Mouse (Mus musculus) heart, adult 2 months (tissue): ENCODE results near the gene Mrpl11. TPM values are rescaled to one million over a fixed set of nuclear protein-coding genes. Genes with fewer than 3 reads are reported as not detected.

Experiments used
- DNase-seq, 2 experiments: peaks; one replicate each; pipeline ENCODE4 v3.0.0; 2021
- H3K27ac ChIP-seq: fragments of 200-600 bp; 2 replicates; pipeline ENCODE4 v1.8.1; 2022
- H3K27me3 ChIP-seq: fragments of 200-500 bp; 2 replicates; pipeline ENCODE4 v1.6.1; 2012; ENCODE audit warnings: mild to moderate bottlenecking, low read length, inconsistent platforms, mixed read lengths; ENCODE audit not compliant: control insufficient read depth, insufficient read depth
- H3K36me3 ChIP-seq: fragments of 200-500 bp; 2 replicates; pipeline ENCODE4 v1.6.1; 2012; ENCODE audit warnings: low read length, inconsistent platforms; ENCODE audit not compliant: control insufficient read depth, insufficient read depth
- H3K4me1 ChIP-seq: fragments of 200-500 bp; 2 replicates; pipeline ENCODE4 v1.6.1; 2011; ENCODE audit warnings: low read length; ENCODE audit not compliant: control insufficient read depth, insufficient read depth
- H3K4me3 ChIP-seq: fragments of 200-600 bp; 2 replicates; pipeline ENCODE4 v1.8.1; 2022
- H3K79me2 ChIP-seq: fragments of 200-500 bp; replicated peaks from 2 replicates; pipeline ENCODE4 v1.6.1; 2012; ENCODE audit warnings: mild to moderate bottlenecking, inconsistent platforms, low read length, moderate library complexity, mixed read lengths; ENCODE audit not compliant: control insufficient read depth, insufficient read depth
- H3K9ac ChIP-seq: fragments of 200-500 bp; 2 replicates; pipeline ENCODE4 v1.6.1; 2012; ENCODE audit warnings: low read depth, mild to moderate bottlenecking, control low read depth, inconsistent platforms, low read length, mixed read lengths
- CTCF ChIP-seq: fragments of 200-600 bp; IDR thresholded peaks from 2 replicates; pipeline ENCODE4 v1.8.1; 2022; ENCODE audit warnings: antibody characterized with exemption, mild to moderate bottlenecking, moderate library complexity
- EP300 ChIP-seq: fragments of 200-500 bp; IDR thresholded peaks from 2 replicates; pipeline ENCODE4 v1.6.1; 2011; ENCODE audit warnings: low read depth, low read length, control low read depth; ENCODE audit not compliant: insufficient read depth
- POLR2A ChIP-seq: fragments of 200-500 bp; IDR thresholded peaks from 2 replicates; pipeline ENCODE4 v1.6.1; 2011; ENCODE audit warnings: mild to moderate bottlenecking, low read depth, low read length, control low read depth; ENCODE audit not compliant: insufficient read depth
- WGBS: fragments of 180-500 bp; shearing (Covaris S2); methylation state at CpG from one replicate; pipeline ENCODE4 v1.1.7; 2018; 5-methylcytosine and 5-hydroxymethylcytosine counted together
- intact Hi-C: fragments of 180-260 bp; cut with DNase I; formaldehyde crosslinking; loops from one replicate; pipeline ENCODE4 v1.15.1; 2025
- long read RNA-seq: library from polyadenylated mRNA; stranded (forward); transcript quantifications from one replicate; pipeline ENCODE4 v2.0.0, GENCODE M21; 2021
- polyA plus RNA-seq: library from polyadenylated mRNA; depleted of rRNA; stranded (reverse); fragments of >200 nt; gene quantifications from 2 replicates; pipeline ENCODE4 v1.2.3, GENCODE M21; 2012; rRNA removed
- total RNA-seq, 2 experiments: library from RNA; stranded (reverse); gene quantifications; 2 replicates each; pipeline ENCODE4 v1.2.3; 2021

Mrpl11 gene
- 10 to 100 TPM; 61.0 to 67.4 TPM for total RNA-seq
- polyA plus RNA-seq, result 45.2 and 48.5 TPM in 2 replicates
- long read RNA-seq, transcript Mrpl11-201 (5 exons, 3,045 nt), result major isoform, 43 of 46 reads
- long read RNA-seq, partial matches to known transcripts, result 0 of 46 reads
- long read RNA-seq, other reads (novel, unspliced or antisense), result 1 of 46 reads

GRCm38 (mm10) chr19:4961928-4962601, at the start of gene Mrpl11:
Mrpl11 (plus strand) TSS chr19:4962147.
- H3K9ac ChIP-seq, result peak within 1 kb of the TSS; percentile 85
- no peaks in the 10 kb centered on the region for H3K27me3 ChIP-seq
- under 1% methylated on average over 34 of the region's 34 CpGs for WGBS
- no peaks in the 10 kb centered on the region for H3K79me2 ChIP-seq
- DNase-seq, result peak; percentile 89 to 91
- no peaks in the 10 kb centered on the region; the same call in 1 of the 2 replicates for H3K36me3 ChIP-seq
- H3K27ac ChIP-seq, result peak within 1 kb of the TSS; percentile 95
- intact Hi-C loops, result loop anchor here (1.0 to 5.0 kb wide), 3 partner anchors 34 to 335 kb away; partner anchors contain the start of genes Dpp3 and Rce1
- H3K4me1 ChIP-seq, result no peaks in the 10 kb centered on the region
- peak within 1 kb of the TSS; percentile 82 for H3K4me3 ChIP-seq
- TF ChIP-seq EP300, result peak; percentile 82; the same call in 1 of the 2 replicates
- TF ChIP-seq POLR2A, result peak; percentile 24
- peak; percentile 91 for TF ChIP-seq CTCF

DNA sequence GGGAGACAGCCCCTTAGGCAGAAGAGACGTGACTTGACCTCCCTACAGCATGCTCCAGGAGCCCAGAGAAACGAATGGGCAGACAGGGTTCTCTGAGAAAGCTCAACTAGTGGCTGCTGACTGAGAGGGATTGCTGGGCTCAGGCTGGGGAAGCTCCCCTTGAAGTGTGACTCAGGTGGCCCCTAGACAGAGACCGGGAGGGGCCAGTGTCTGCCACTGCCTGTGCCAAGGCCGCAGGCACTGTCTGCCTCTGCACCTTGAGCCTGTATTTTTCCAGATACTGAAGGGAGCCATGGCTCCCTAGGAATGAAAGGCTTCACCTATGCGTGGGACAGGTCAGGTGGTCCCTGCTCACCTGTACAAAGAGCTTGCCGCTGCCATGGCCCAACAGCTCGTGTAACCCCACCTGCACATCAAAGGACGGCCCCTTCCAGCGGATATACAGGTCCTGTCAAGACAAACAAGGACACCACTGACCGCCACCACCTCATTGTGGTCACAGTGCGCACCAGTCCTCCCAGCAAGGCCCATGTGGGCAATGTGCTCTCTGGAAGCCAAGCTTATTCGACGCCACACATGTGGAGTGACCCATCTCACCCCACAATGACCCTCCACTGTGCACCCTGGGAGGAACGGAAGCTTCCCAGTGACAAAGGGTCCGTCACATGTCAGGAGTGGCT, 45.9 kb upstream of the Mrpl11 start:
- no peak overlapping the region for H3K9ac ChIP-seq
- H3K79me2 ChIP-seq, result no peaks in the 10 kb centered on the region
- no peaks in the 10 kb centered on the region for H3K4me1 ChIP-seq
- no peaks in the 10 kb centered on the region for H3K36me3 ChIP-seq
- no peak overlapping the region for H3K4me3 ChIP-seq
- intact Hi-C loops, result no loop called here
- DNase-seq, result no peak
- H3K27me3 ChIP-seq, result no peaks in the 10 kb centered on the region
- no peak overlapping the region for H3K27ac ChIP-seq
- 94% methylated on average over 15 of the region's 15 CpGs for WGBS
- no peak for TF ChIP-seq POLR2A
- TF ChIP-seq CTCF, result no peak
- no peak for TF ChIP-seq EP300

- no peaks in the 10 kb centered on the region for H3K27me3 ChIP-seq
- H3K79me2 ChIP-seq, result no peaks in the 10 kb centered on the region
- no peak overlapping the region for H3K4me3 ChIP-seq
- no peak for DNase-seq
- 84% methylated on average over 10 of the region's 10 CpGs for WGBS
- H3K9ac ChIP-seq, result no peak overlapping the region
- intact Hi-C loops, result no loop called here
- H3K4me1 ChIP-seq, result no peaks in the 10 kb centered on the region
- no peak overlapping the region for H3K27ac ChIP-seq
- TF ChIP-seq EP300, result no peak
- no peaks in the 10 kb centered on the region for H3K36me3 ChIP-seq
Observed at GRCm38 (mm10) chr19:4916827-4917226, 45.1 kb upstream of the Mrpl11 start.

GRCm38 (mm10) chr19:4919652-4920051, 42.3 kb upstream of the Mrpl11 start:
- no peak for DNase-seq
- H3K9ac ChIP-seq, result no peak overlapping the region
- intact Hi-C loops, result no loop called here
- no peaks in the 10 kb centered on the region for H3K27me3 ChIP-seq
- H3K4me3 ChIP-seq, result no peak overlapping the region
- H3K4me1 ChIP-seq, result no peaks in the 10 kb centered on the region
- no peaks in the 10 kb centered on the region for H3K79me2 ChIP-seq
- no peak overlapping the region for H3K27ac ChIP-seq
- 84% methylated on average over 6 of the region's 6 CpGs for WGBS
- no peaks in the 10 kb centered on the region for H3K36me3 ChIP-seq
- TF ChIP-seq CTCF (no peak), EP300 (no peak), POLR2A (no peak)

DNA sequence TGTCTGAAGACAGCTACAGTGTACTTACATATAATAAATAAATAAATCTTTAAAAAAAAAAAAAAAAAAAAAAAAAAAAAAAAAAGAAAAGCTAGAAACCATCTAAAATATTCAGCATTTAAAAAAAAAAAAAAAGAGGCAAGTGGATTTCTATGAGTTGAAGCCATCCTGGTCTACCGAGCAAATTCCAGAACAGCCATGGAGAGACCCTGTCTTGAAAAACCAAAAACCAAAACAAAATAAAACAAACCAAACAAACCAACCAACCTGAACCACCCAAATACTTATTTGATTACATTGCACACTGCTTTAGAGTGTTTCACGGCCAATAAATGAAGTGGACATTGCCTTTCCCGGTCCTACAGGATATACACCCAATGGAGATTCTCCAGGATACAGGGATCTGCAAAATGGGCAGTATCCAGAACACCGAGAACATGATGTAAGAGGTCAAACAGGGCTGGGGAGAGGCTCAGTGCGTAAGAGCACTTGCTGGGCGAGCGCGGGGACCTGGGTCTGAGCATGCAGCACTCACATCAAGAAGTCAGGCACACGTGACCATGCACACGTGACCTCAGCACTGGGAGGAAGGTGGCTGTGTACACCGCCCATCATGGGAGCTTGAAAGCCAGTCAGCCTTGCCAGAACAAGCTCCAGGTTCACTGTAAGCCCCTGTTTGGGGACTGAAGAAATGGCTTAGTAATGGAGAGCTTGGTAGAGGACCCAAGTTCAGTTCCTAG, 36.7 kb upstream of the Mrpl11 start:
- DNase-seq, result no peak
- no peak for TF ChIP-seq POLR2A
- TF ChIP-seq EP300, result no peak
- TF ChIP-seq CTCF, result no peak
- 96% methylated on average over 11 of the region's 11 CpGs for WGBS
- no peak overlapping the region for H3K9ac ChIP-seq
- H3K79me2 ChIP-seq, result no peaks in the 10 kb centered on the region
- peaks cover 8% of the 10 kb centered on the region for H3K4me1 ChIP-seq
- intact Hi-C loops, result no loop called here
- H3K4me3 ChIP-seq, result no peak overlapping the region
- H3K36me3 ChIP-seq, result no peaks in the 10 kb centered on the region
- no peaks in the 10 kb centered on the region for H3K27me3 ChIP-seq
- H3K27ac ChIP-seq, result no peak overlapping the region
